Mouse (Mus musculus): ENCODE data around the gene Kmt2c. TPM values are rescaled to one million over a fixed set of nuclear protein-coding genes. Genes with fewer than 3 reads are reported as not detected.
"Not testable (repeated sequence)": the region's sequence is repeated elsewhere in the genome, so short reads cannot be mapped to it uniquely, and the experiment has no call there.

The Kmt2c gene
- total and polyA plus RNA-seq, 3 experiments = 5.3 to 156 (median 50.2) TPM

- ATAC-seq (ENCODE audit: extremely low read depth, insufficient number of reproducible peaks, low FRiP score, poor library complexity, severe bottlenecking) (no peak), DNase-seq (ENCODE audit: low spot score) (no peak)
- Histone ChIP-seq H3K27me3 (ENCODE audit: insufficient read depth, low read length) (no peaks in the 10 kb centered on the region), H3K4me1 (ENCODE audit: insufficient read depth, low read depth, low read length) (peaks cover 14% of the 10 kb centered on the region), H3K4me3 (ENCODE audit: low read depth, low read length) (no peak overlapping the region), H3K36me3 (replicated peaks) (no peaks in the 10 kb centered on the region), H3K9me3 (replicated peaks) (no peaks in the 10 kb centered on the region)
- no peak for TF ChIP-seq GATA1 (IDR thresholded peaks at IDR 0.05; ENCODE audit: borderline replicate concordance, low read length)
- TF ChIP-seq TAL1 (conservative IDR thresholded peaks at IDR 0.05; ENCODE audit: low read depth, low read length) = no peak
- TF ChIP-seq POLR2AphosphoS5 (IDR thresholded peaks at IDR 0.05; ENCODE audit: insufficient replicate concordance, low read depth, low read length) = no peak
- no peak for TF ChIP-seq GATA2 (IDR thresholded peaks at IDR 0.05; ENCODE audit: borderline replicate concordance, low read depth, low read length)
- no peak for TF ChIP-seq CTCF (IDR thresholded peaks at IDR 0.05; ENCODE audit: low read depth, low read length)
These were observed 19.7 kb downstream of the Kmt2c start for GRCm38 (mm10) chr5:25478863-25479262.

- DNase-seq (ENCODE audit: low spot score) (no peak), ATAC-seq (ENCODE audit: extremely low read depth, insufficient number of reproducible peaks, low FRiP score, poor library complexity, severe bottlenecking) (no peak)
- H3K36me3 ChIP-seq (replicated peaks) = no peaks in the 10 kb centered on the region
- peaks cover 19% of the 10 kb centered on the region for H3K4me1 ChIP-seq (ENCODE audit: insufficient read depth, low read depth, low read length)
- H3K4me3 ChIP-seq (ENCODE audit: low read depth, low read length) = no peak overlapping the region
- H3K27me3 ChIP-seq (ENCODE audit: insufficient read depth, low read length) = no peaks in the 10 kb centered on the region
- H3K9me3 ChIP-seq (replicated peaks) = no peaks in the 10 kb centered on the region
- TF ChIP-seq GATA2 (IDR thresholded peaks at IDR 0.05; ENCODE audit: borderline replicate concordance, low read depth, low read length) (no peak), CTCF (IDR thresholded peaks at IDR 0.05; ENCODE audit: low read depth, low read length) (no peak), GATA1 (IDR thresholded peaks at IDR 0.05; ENCODE audit: borderline replicate concordance, low read length) (no peak), TAL1 (conservative IDR thresholded peaks at IDR 0.05; ENCODE audit: low read depth, low read length) (no peak), POLR2AphosphoS5 (IDR thresholded peaks at IDR 0.05; ENCODE audit: insufficient replicate concordance, low read depth, low read length) (no peak)
These were observed 22.8 kb downstream of the Kmt2c start for GRCm38 (mm10) chr5:25475789-25476188.

GRCm38 (mm10) chr5:25472070-25472469 lies 26.5 kb downstream of the Kmt2c start:
- Histone ChIP-seq H3K4me3 (ENCODE audit: low read depth, low read length) (no peak overlapping the region), H3K9me3 (replicated peaks) (no peaks in the 10 kb centered on the region), H3K27me3 (ENCODE audit: insufficient read depth, low read length) (no peaks in the 10 kb centered on the region), H3K36me3 (replicated peaks) (peaks cover 3% of the 10 kb centered on the region), H3K4me1 (ENCODE audit: insufficient read depth, low read depth, low read length) (peaks cover 18% of the 10 kb centered on the region)
- no peak for DNase-seq (ENCODE audit: low spot score)
- no peak for ATAC-seq (ENCODE audit: extremely low read depth, insufficient number of reproducible peaks, low FRiP score, poor library complexity, severe bottlenecking)
- TF ChIP-seq POLR2AphosphoS5 (IDR thresholded peaks at IDR 0.05; ENCODE audit: insufficient replicate concordance, low read depth, low read length) = no peak
- no peak for TF ChIP-seq TAL1 (conservative IDR thresholded peaks at IDR 0.05; ENCODE audit: low read depth, low read length)
- TF ChIP-seq CTCF (IDR thresholded peaks at IDR 0.05; ENCODE audit: low read depth, low read length) = no peak
- no peak for TF ChIP-seq GATA1 (IDR thresholded peaks at IDR 0.05; ENCODE audit: borderline replicate concordance, low read length)
- no peak for TF ChIP-seq GATA2 (IDR thresholded peaks at IDR 0.05; ENCODE audit: borderline replicate concordance, low read depth, low read length)

GRCm38 (mm10) chr5:25461956-25462355 lies 36.6 kb downstream of the Kmt2c start:
- DNase-seq (ENCODE audit: low spot score) (no peak), ATAC-seq (ENCODE audit: extremely low read depth, insufficient number of reproducible peaks, low FRiP score, poor library complexity, severe bottlenecking) (no peak)
- Histone ChIP-seq H3K36me3 (replicated peaks) (peaks cover 13% of the 10 kb centered on the region), H3K4me3 (ENCODE audit: low read depth, low read length) (no peak overlapping the region), H3K9me3 (replicated peaks) (no peaks in the 10 kb centered on the region), H3K27me3 (ENCODE audit: insufficient read depth, low read length) (no peaks in the 10 kb centered on the region), H3K4me1 (ENCODE audit: insufficient read depth, low read depth, low read length) (no peaks in the 10 kb centered on the region; the same call in 1 of the 2 replicates)
- no peak for TF ChIP-seq TAL1 (conservative IDR thresholded peaks at IDR 0.05; ENCODE audit: low read depth, low read length)
- no peak for TF ChIP-seq GATA2 (IDR thresholded peaks at IDR 0.05; ENCODE audit: borderline replicate concordance, low read depth, low read length)
- no peak for TF ChIP-seq POLR2AphosphoS5 (IDR thresholded peaks at IDR 0.05; ENCODE audit: insufficient replicate concordance, low read depth, low read length)
- no peak for TF ChIP-seq CTCF (IDR thresholded peaks at IDR 0.05; ENCODE audit: low read depth, low read length)
- TF ChIP-seq GATA1 (IDR thresholded peaks at IDR 0.05; ENCODE audit: borderline replicate concordance, low read length) = no peak

- H3K4me3 ChIP-seq (ENCODE audit: low read depth, low read length); H3K4me1 ChIP-seq (ENCODE audit: insufficient read depth, low read depth, low read length); H3K27me3 ChIP-seq (ENCODE audit: insufficient read depth, low read length); H3K9me3 ChIP-seq (replicated peaks); DNase-seq (ENCODE audit: low spot score); ATAC-seq (ENCODE audit: extremely low read depth, insufficient number of reproducible peaks, low FRiP score, poor library complexity, severe bottlenecking): not testable (repeated sequence)
- H3K36me3 ChIP-seq (replicated peaks) = peaks cover 11% of the 10 kb centered on the region
These were observed 43.2 kb downstream of the Kmt2c start for GRCm38 (mm10) chr5:25455432-25455831.

GRCm38 (mm10) chr5:25452691-25453090 lies 45.9 kb downstream of the Kmt2c start:
- H3K4me1 ChIP-seq (ENCODE audit: insufficient read depth, low read depth, low read length) = peaks cover 14% of the 10 kb centered on the region; the same call in 1 of the 2 replicates
- TF ChIP-seq GATA1 (IDR thresholded peaks at IDR 0.05; ENCODE audit: borderline replicate concordance, low read length) = no peak
- no peak for TF ChIP-seq TAL1 (conservative IDR thresholded peaks at IDR 0.05; ENCODE audit: low read depth, low read length)
- no peak for TF ChIP-seq POLR2AphosphoS5 (IDR thresholded peaks at IDR 0.05; ENCODE audit: insufficient replicate concordance, low read depth, low read length)
- TF ChIP-seq CTCF (IDR thresholded peaks at IDR 0.05; ENCODE audit: low read depth, low read length) = no peak
- no peak for TF ChIP-seq GATA2 (IDR thresholded peaks at IDR 0.05; ENCODE audit: borderline replicate concordance, low read depth, low read length)
- DNase-seq (ENCODE audit: low spot score) = no peak
- H3K9me3 ChIP-seq (replicated peaks) = no peaks in the 10 kb centered on the region
- no peaks in the 10 kb centered on the region for H3K27me3 ChIP-seq (ENCODE audit: insufficient read depth, low read length)
- no peak overlapping the region for H3K4me3 ChIP-seq (ENCODE audit: low read depth, low read length)
- no peak for ATAC-seq (ENCODE audit: extremely low read depth, insufficient number of reproducible peaks, low FRiP score, poor library complexity, severe bottlenecking)
- H3K36me3 ChIP-seq (replicated peaks) = peaks cover 6% of the 10 kb centered on the region

GRCm38 (mm10) chr5:25437508-25437907 lies 61.1 kb downstream of the Kmt2c start:
- H3K4me3 ChIP-seq (ENCODE audit: low read depth, low read length) = no peak overlapping the region
- no peaks in the 10 kb centered on the region for H3K27me3 ChIP-seq (ENCODE audit: insufficient read depth, low read length)
- no peaks in the 10 kb centered on the region for H3K9me3 ChIP-seq (replicated peaks)
- TF ChIP-seq POLR2AphosphoS5 (IDR thresholded peaks at IDR 0.05; ENCODE audit: insufficient replicate concordance, low read depth, low read length) (no peak), GATA2 (IDR thresholded peaks at IDR 0.05; ENCODE audit: borderline replicate concordance, low read depth, low read length) (no peak), CTCF (IDR thresholded peaks at IDR 0.05; ENCODE audit: low read depth, low read length) (no peak), TAL1 (conservative IDR thresholded peaks at IDR 0.05; ENCODE audit: low read depth, low read length) (no peak), GATA1 (IDR thresholded peaks at IDR 0.05; ENCODE audit: borderline replicate concordance, low read length) (no peak)
- peaks cover 4% of the 10 kb centered on the region for H3K4me1 ChIP-seq (ENCODE audit: insufficient read depth, low read depth, low read length)
- ATAC-seq (ENCODE audit: extremely low read depth, insufficient number of reproducible peaks, low FRiP score, poor library complexity, severe bottlenecking) (no peak), DNase-seq (ENCODE audit: low spot score) (no peak)
- peaks cover 4% of the 10 kb centered on the region for H3K36me3 ChIP-seq (replicated peaks)
